Mouse (Mus musculus) right cerebral cortex, postnatal 10 days (tissue): ENCODE measurements at regions not wholly inside any gene's neighbourhood (a gene's known extent, or its start where the extent isn't known, plus 50 kb on each side); places are given as distances from the start of the nearest gene placed in this dataset.
A peak's percentile ranks its signal among the peaks of the same experiment; 100 is the strongest.

Experiments used
- DNase-seq, 2 experiments: peaks; one replicate each; pipeline ENCODE4 v3.0.0; 2021; ENCODE audit warnings: low spot score in 2 of 2

GRCm38 (mm10) chr6:47745856-47746255 is 67.4 kb downstream of the Pdia4 start:
- DNase-seq, result peak in 1 of 2 experiments; percentile 23

- DNase-seq, result peak in 1 of 2 experiments; percentile 43
Measured at GRCm38 (mm10) chr6:47743856-47744255, 69.4 kb downstream of the Pdia4 start.

DNA sequence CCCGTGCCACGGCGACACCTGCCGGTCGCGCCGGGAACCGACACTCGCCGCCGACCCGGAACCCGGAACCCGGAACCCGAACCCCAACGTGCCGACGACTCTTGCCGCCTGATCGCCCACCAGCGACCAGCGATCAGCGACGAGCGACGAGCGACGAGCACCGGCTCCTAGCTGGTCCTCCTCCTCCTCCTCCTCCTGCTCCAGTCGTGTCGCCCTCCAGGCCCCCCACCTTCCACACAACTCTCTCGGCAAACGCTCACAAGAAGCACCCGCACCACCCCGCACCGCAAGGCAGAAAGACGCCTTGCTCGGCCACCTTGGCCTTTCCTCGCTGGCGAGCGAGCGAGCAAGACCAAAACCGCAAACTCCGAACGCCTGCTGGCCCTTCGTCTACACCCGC is 73.0 kb downstream of the Pdia4 start:
- peak in 1 of 2 experiments; percentile 25 for DNase-seq

DNA sequence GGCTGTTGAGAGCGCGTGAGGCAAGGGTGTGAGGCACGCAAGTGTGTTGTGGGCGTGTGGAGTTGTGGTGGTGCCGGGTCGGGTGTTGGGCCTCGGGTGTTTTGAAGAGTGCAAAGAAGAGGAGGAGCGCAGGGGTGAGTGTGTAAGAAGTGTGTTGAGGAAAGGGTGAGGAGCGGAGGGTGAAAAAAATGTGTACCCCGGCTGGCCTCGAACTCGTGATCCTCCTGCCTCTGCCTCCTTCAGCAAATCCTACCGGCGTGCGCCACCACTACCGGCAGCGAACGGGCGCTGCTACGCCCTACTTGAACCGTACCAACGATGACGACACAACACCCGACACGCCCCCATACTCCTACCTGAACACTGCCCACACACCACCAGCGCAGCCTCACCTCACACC is 73.5 kb downstream of the Pdia4 start:
- peak; percentile 75 to 82 for DNase-seq

DNA sequence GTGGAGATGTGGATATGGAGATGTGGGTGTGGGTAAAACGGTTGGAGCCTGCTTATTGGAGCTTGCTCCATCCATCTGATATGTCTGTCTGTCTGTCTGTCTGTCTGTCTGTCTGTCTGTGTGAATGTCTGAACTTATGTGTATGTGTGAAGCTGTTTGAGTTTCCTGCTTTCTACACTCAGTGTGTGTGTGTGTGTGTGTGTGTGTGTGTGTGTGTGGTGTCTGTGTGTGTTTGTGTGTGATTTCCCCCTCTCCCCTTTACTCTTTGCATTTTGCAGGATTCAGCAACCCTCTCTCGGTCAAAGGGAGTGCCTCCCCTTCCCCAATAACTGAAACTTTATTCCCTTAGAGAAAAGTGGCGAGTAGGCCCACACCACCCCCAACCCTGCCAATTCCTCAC is 75.3 kb downstream of the Pdia4 start:
- DNase-seq, result peak in 1 of 2 experiments; percentile 43
